Mouse (Mus musculus) neural tube, embryonic 10.5 days (tissue): ENCODE measurements around the gene Art4.

Source experiments
- DNase-seq: peaks from one replicate; pipeline ENCODE4 v3.0.0-alpha.2; 2017; ENCODE audit warnings: low spot score; ENCODE audit errors: extremely low spot score

The Art4 gene

GRCm38 (mm10) chr6:136827881-136828561 is 29.5 kb downstream of the Art4 start, which contains the start of gene Wbp11:
Gene Wbp11 (minus strand): TSS chr6:136828233.
- peak; percentile 91 for DNase-seq

DNA sequence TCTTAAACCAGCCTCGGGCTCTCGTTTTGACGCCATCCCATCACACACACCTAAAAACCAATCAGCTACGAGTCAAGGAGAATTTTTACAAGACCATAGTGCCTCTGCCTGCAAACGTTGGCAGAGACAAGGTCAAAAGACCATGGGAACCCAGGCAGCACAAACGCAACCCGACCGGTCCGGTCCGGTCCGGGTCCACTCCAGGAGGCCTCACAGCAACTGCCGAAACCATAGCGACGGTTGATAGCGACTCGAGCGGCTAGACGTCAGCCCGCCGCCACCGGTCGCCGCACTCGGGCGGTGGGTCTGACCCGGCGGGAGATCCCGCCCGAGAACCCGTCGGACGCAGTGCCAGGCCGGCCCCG is 30.0 kb downstream of the Art4 start, which contains the start of gene BC049715:
Gene BC049715, plus strand, starts transcription at position 111 of the 365 bp plus-strand sequence.
- no peak for DNase-seq

- DNase-seq = no peak
These were observed 30.4 kb downstream of the Art4 start for GRCm38 (mm10) chr6:136827116-136827515.

DNA sequence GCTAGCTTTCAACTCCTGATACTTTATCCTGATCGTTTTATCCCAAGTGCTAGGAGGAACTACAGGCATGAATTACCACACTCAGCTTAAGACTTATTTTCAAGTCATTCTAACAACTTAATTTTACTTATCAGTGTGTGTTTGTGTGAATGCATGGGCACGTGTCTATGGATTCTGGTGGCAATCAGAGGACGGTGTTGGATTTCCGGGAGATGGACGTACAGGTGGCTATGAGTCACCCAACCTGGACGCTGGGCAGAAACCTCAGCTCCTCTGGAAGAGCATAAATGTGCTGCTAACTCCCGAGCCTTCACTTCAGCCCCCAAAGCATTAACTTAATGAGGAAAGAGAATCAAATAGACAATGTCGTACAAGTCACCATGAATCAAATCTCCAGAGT is 32.5 kb downstream of the Art4 start:
- DNase-seq = no peak

DNA sequence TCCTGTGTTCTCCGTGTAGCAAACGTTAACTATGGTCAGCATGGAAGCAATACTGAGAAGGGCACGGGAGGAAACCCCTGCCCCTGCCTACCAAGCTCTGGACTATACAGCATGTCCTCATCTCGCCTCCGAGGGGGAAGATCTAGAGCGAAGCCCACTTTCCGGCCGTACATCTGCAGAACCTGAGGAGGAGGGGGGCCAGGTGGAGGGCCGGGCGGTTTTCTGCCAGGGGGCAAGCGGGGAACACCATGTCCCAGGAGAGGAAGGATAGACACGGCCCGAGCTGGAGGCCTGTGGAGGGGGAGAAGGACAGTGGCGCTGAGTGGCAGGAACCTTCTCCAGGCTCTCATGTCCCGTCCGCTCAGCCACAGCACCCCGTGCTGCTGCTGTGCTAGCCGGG is 36.4 kb downstream of the Art4 start:
- DNase-seq = no peak

DNA sequence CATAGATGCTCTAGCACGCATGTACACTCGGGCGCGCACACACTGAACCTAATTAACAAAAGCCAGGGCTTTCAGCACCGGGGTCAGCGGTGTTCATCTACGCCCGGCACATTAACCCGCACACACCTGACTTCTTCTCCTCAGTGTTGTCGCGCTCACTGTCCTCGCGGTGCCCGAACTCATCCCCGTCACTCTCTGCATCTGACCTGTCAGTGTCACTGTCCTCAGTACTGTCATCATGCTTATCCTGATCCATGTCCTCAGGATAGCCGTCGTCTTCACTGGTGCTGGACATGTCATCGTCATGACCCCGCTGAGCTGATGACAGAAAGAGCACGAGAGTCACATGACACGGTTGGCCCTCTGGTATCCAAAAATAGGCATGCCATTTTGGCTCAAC is 37.2 kb downstream of the Art4 start:
- DNase-seq = no peak

DNA sequence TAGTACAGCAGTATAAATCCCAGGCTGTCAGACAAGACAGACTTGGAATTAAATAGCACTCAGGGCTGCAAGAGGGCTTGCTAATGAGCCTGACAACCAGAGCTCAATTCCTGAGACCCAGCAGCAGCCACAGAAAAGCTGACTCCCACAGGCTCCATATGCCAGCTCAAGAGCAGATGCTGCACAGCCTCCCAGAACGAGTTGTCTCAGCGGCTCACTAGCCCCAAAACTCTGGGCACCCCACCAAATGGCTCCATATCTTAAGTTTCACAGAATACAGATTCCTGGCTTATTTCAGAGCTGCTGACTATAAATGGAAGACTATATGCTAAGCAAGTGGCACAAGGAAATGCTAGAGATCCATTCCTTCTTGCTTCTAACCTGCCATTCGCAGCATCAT is 40.0 kb downstream of the Art4 start:
- no peak for DNase-seq

- no peak for DNase-seq
These were observed 40.7 kb downstream of the Art4 start for GRCm38 (mm10) chr6:136816826-136817225.

GRCm38 (mm10) chr6:136815381-136815780 is 42.2 kb downstream of the Art4 start:
- no peak for DNase-seq

GRCm38 (mm10) chr6:136813117-136813516 is 44.4 kb downstream of the Art4 start:
- DNase-seq = no peak

GRCm38 (mm10) chr6:136811196-136811595 is 46.3 kb downstream of the Art4 start:
- DNase-seq = no peak

- DNase-seq = no peak
These were observed 47.9 kb downstream of the Art4 start for GRCm38 (mm10) chr6:136809673-136810072.

DNA sequence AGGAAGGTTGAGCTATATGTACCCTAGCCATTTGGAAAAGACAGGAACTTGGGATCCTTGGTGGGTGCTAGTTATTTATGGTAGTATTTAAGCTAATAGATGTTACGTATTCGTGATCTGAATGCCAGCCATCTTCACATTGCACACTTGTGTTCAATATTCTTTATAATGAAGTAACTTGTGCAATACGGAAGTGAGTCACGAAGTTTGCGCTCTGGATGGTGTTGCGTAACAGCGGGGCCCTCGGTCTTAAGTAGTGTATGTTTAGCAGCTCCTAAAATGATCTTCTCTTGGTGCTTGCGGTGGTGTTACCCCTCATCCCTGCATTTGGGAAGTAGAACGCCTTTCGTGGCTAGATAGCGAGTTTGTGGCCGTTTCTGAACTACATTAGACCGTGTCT is 48.5 kb downstream of the Art4 start:
- DNase-seq = no peak

- DNase-seq = peak; percentile 53
These were observed 48.9 kb downstream of the Art4 start for GRCm38 (mm10) chr6:136808631-136809046.

- peak; percentile 96 for DNase-seq
These were observed 49.5 kb downstream of the Art4 start, which contains the start of gene H2afj for GRCm38 (mm10) chr6:136808014-136808417. Gene H2afj (plus strand): TSS chr6:136808244.

GRCm38 (mm10) chr6:136807395-136808013 is 50.0 kb downstream of the Art4 start:
- peak; percentile 32 for DNase-seq

DNA sequence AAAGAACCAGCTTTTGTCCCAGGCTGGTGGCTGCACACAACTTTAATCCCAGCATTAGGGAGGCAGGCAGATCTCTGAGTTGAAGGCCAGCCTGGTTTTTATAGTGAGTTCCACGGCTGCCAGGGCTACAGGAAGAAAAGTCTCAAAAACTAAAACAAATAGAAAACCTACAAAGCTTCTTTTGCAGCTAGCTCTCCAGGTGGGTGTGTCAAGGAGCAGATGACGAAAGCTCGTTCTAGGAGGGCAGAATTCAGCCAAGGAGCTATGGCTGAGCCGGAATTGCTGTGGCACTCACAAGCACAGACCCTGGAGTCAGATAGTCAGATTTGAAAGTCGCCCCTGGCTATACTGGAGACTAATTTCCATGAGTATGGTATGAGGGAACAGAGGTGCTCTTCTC is 50.7 kb downstream of the Art4 start:
- DNase-seq = no peak

- no peak for DNase-seq
These were observed 52.1 kb downstream of the Art4 start for GRCm38 (mm10) chr6:136805409-136805775.

- no peak for DNase-seq
These were observed 52.7 kb downstream of the Art4 start for GRCm38 (mm10) chr6:136804705-136805408.

DNA sequence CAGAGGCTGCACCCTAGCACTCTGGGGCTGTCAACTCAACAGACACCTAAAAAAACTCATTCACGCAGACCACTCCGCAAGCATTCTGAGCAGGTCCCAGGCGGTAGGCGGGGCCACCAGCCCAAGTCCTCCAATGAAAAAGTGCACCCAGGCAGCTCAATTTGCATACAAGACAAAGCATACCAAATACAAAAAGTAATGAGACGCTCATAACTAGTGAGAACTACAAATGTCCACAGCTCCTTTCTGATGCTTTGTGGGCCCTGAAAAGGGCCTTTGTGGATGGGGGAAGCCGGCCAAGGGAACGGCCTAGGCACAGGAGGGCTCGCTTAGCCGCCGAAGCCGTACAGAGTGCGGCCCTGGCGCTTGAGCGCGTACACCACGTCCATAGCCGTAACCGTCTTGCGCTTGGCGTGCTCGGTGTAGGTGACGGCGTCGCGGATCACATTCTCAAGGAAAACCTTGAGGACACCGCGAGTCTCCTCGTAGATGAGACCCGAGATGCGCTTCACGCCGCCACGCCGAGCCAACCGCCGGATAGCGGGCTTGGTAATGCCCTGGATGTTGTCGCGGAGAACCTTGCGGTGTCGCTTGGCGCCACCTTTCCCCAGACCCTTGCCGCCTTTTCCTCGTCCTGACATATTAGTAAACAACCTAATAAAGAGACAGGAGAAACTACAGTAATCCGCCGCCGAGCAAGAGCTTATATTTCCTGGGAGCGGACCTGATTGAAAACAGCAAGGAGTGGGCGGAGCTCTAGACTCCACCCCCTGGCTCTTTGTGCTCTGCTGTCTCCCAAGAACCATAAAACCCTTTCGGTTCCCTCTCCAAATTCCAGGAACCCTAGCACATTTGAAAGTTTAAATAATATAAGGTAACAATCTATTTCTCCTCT is 53.5 kb downstream of the Art4 start, which contains the start of gene Hist4h4:
Gene Hist4h4, minus strand, starts transcription at position 677 of the 895 bp plus-strand sequence.
- DNase-seq = peak; percentile 92

DNA sequence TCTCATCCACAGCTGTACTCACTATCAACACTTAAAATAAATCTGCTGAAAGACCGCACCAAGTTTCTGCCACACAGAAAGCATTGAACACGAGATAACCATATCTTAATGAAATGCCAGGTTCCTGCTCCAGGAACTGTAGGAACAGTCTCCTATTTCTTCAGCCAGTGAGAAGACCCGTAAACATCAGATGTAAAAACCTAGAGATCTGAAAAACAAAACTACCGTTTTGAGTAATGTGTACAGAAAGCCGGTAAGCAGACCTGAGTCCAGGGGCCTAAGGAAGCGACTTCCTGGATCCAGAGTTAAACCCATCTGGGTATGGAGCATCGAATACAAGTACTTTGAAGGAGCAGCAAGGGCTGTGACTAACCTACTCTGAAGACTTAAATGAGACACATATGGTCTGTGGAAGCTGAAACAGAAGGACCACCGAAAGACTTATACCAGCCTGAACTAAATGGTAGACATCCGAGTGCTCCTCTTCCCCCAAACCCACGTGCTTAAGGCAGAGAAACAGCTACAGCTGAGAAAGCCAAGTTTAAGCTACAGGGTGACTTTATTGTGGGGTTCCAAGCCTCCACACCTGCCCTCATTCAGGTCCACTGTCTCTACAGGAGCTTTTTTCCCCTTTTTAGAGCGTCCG is 54.3 kb downstream of the Art4 start:
- no peak for DNase-seq
